Mouse (Mus musculus) C3H10T1/2 (cell line): ENCODE measurements around the gene Olfr1224-ps1. TPM values are rescaled to one million over a fixed set of nuclear protein-coding genes. Genes with fewer than 3 reads are reported as not detected.

ENCODE experiments used
- polyA plus RNA-seq, 2 experiments: library from polyadenylated mRNA; unstranded; fragments of >200 nt; fragmentation: generic; extraction: Trizol; gene quantifications; one replicate each; pipeline ENCODE4 v1.2.1; 2012; ENCODE audit warnings: missing spikeins in 2 of 2

The Olfr1224-ps1 gene
- not detected for polyA plus RNA-seq

GRCm38 (mm10) chr2:89163991-89164390 is at the start of gene Olfr1224-ps1:
Gene Olfr1224-ps1 (minus strand): TSS chr2:89164091.

GRCm38 (mm10) chr2:89199948-89200347 is 36.1 kb upstream of the Olfr1224-ps1 start, which contains the start of gene Olfr1226:
Gene Olfr1226 (minus strand): TSS chr2:89200048.

GRCm38 (mm10) chr2:89174569-89174968 is 10.7 kb upstream of the Olfr1224-ps1 start, which contains the start of gene Olfr1225:
Gene Olfr1225 (minus strand): TSS chr2:89174669.

GRCm38 (mm10) chr2:89151460-89151859 is 12.4 kb downstream of the Olfr1224-ps1 start, which contains the start of gene Olfr1223:
Gene Olfr1223 (minus strand): TSS chr2:89151560.

GRCm38 (mm10) chr2:89132954-89133353 is 30.9 kb downstream of the Olfr1224-ps1 start, which contains the start of gene Olfr1222:
Gene Olfr1222 (minus strand): TSS chr2:89133054.

GRCm38 (mm10) chr2:89117183-89117582 is 46.7 kb downstream of the Olfr1224-ps1 start, which contains the start of gene Olfr1221:
Gene Olfr1221 (minus strand): TSS chr2:89117283.

GRCm38 (mm10) chr2:89106735-89107134 is 57.2 kb downstream of the Olfr1224-ps1 start, which contains the start of gene Olfr1220:
Gene Olfr1220 (minus strand): TSS chr2:89106835.

Other genes starting within 250 kb of the Olfr1224-ps1 start
- gene Olfr1209, start 248.9 kb downstream of the Olfr1224-ps1 start, polyA plus RNA-seq = not detected
- gene Olfr1211, start 226.0 kb downstream of the Olfr1224-ps1 start, polyA plus RNA-seq = not detected
- gene Olfr1212, start 210.1 kb downstream of the Olfr1224-ps1 start, polyA plus RNA-seq = not detected
- not detected for gene Gm13762, start 183.8 kb downstream of the Olfr1224-ps1 start, polyA plus RNA-seq
- gene Olfr1214, start 171.4 kb downstream of the Olfr1224-ps1 start, polyA plus RNA-seq = not detected
- gene Olfr1215, start 157.1 kb downstream of the Olfr1224-ps1 start, polyA plus RNA-seq = not detected
- gene Olfr1216, start 145.8 kb downstream of the Olfr1224-ps1 start, polyA plus RNA-seq = not detected
- gene Olfr1217, start 132.0 kb downstream of the Olfr1224-ps1 start, polyA plus RNA-seq = not detected
- not detected for gene Olfr1218, start 102.9 kb downstream of the Olfr1224-ps1 start, polyA plus RNA-seq
- not detected for gene Olfr1219, start 80.6 kb downstream of the Olfr1224-ps1 start, polyA plus RNA-seq
- gene Olfr1220, start 57.3 kb downstream of the Olfr1224-ps1 start, polyA plus RNA-seq = not detected
- not detected for gene Olfr1221, start 46.8 kb downstream of the Olfr1224-ps1 start, polyA plus RNA-seq
- gene Olfr1222, start 31.0 kb downstream of the Olfr1224-ps1 start, polyA plus RNA-seq = not detected
- not detected for gene Olfr1223, start 12.5 kb downstream of the Olfr1224-ps1 start, polyA plus RNA-seq
- gene Olfr1225, start 10.6 kb upstream of the Olfr1224-ps1 start, polyA plus RNA-seq = not detected
- not detected for gene Olfr1226, start 36.0 kb upstream of the Olfr1224-ps1 start, polyA plus RNA-seq
- not detected for gene Olfr1228, start 90.0 kb upstream of the Olfr1224-ps1 start, polyA plus RNA-seq
- not detected for gene Olfr1229, start 123.9 kb upstream of the Olfr1224-ps1 start, polyA plus RNA-seq
- not detected for gene Olfr1230, start 133.2 kb upstream of the Olfr1224-ps1 start, polyA plus RNA-seq
- gene Olfr1231, start 143.0 kb upstream of the Olfr1224-ps1 start, polyA plus RNA-seq = not detected
- gene Olfr1232, start 165.6 kb upstream of the Olfr1224-ps1 start, polyA plus RNA-seq = not detected
- gene Olfr1233, start 178.3 kb upstream of the Olfr1224-ps1 start, polyA plus RNA-seq = not detected
- gene Olfr1234, start 200.8 kb upstream of the Olfr1224-ps1 start, polyA plus RNA-seq = not detected
- not detected for gene Olfr1238, start 245.6 kb upstream of the Olfr1224-ps1 start, polyA plus RNA-seq